Mouse (Mus musculus) C2C12 (cell line): ENCODE data around the gene Cdc27. TPM values are rescaled to one million over a fixed set of nuclear protein-coding genes. Genes with fewer than 3 reads are reported as not detected.

Source experiments
- H3K27me3 ChIP-seq: one replicate; pipeline ENCODE4 v1.6.1; 2011; ENCODE audit not compliant: control insufficient read depth, insufficient read depth, insufficient read length
- H3K36me3 ChIP-seq: one replicate; pipeline ENCODE4 v1.6.1; 2011; ENCODE audit not compliant: control insufficient read depth, insufficient read depth
- H3K4me3 ChIP-seq: one replicate; pipeline ENCODE4 v1.5.1; 2011; ENCODE audit warnings: mild to moderate bottlenecking, control low read depth; ENCODE audit not compliant: poor library complexity, insufficient read depth, severe bottlenecking
- H3K79me2 ChIP-seq: one replicate; pipeline ENCODE4 v1.6.1; 2011; ENCODE audit not compliant: control insufficient read depth, insufficient read depth
- H3K79me3 ChIP-seq: one replicate; pipeline ENCODE4 v1.6.1; 2011; ENCODE audit warnings: low read depth, control low read depth
- H3ac ChIP-seq: one replicate; pipeline ENCODE3; 2011; ENCODE audit warnings: low read depth; ENCODE audit not compliant: control insufficient read depth, insufficient read length
- CEBPB ChIP-seq: IDR thresholded peaks from one replicate; pipeline ENCODE4 v1.6.1; 2011; ENCODE audit warnings: low read depth, mild to moderate bottlenecking, control low read depth, moderate library complexity
- CTCF ChIP-seq: IDR thresholded peaks from one replicate; pipeline ENCODE4 v1.5.1; 2011; ENCODE audit not compliant: control insufficient read depth, insufficient read depth, insufficient read length
- FOSL1 ChIP-seq: IDR thresholded peaks from one replicate; pipeline ENCODE4 v1.8.0; 2011; ENCODE audit warnings: mild to moderate bottlenecking, low read length; ENCODE audit not compliant: poor library complexity, insufficient read depth, severe bottlenecking
- MAX ChIP-seq: IDR thresholded peaks from one replicate; pipeline ENCODE4 v1.6.1; 2011; ENCODE audit warnings: mild to moderate bottlenecking, control low read depth
- MYOD1 ChIP-seq: IDR thresholded peaks from one replicate; pipeline ENCODE4 v1.6.1; 2011; ENCODE audit warnings: low read depth; ENCODE audit not compliant: control insufficient read depth, insufficient read length
- MYOG ChIP-seq: IDR thresholded peaks from one replicate; pipeline ENCODE4 v1.6.1; 2011; ENCODE audit not compliant: control insufficient read depth, insufficient read length; ENCODE audit errors: extremely low read depth
- USF1 ChIP-seq: IDR thresholded peaks from one replicate; pipeline ENCODE4 v1.6.1; 2011; ENCODE audit warnings: low read depth, mild to moderate bottlenecking, control low read depth, moderate library complexity
- polyA plus RNA-seq: library from polyadenylated mRNA; unstranded; fragments of >200 nt; fragmentation: generic; extraction: Trizol; gene quantifications from one replicate; pipeline ENCODE4 v1.2.1, GENCODE M21; 2012; ENCODE audit warnings: missing spikeins

The Cdc27 gene
- polyA plus RNA-seq, 1 experiment: 8.4 TPM

DNA sequence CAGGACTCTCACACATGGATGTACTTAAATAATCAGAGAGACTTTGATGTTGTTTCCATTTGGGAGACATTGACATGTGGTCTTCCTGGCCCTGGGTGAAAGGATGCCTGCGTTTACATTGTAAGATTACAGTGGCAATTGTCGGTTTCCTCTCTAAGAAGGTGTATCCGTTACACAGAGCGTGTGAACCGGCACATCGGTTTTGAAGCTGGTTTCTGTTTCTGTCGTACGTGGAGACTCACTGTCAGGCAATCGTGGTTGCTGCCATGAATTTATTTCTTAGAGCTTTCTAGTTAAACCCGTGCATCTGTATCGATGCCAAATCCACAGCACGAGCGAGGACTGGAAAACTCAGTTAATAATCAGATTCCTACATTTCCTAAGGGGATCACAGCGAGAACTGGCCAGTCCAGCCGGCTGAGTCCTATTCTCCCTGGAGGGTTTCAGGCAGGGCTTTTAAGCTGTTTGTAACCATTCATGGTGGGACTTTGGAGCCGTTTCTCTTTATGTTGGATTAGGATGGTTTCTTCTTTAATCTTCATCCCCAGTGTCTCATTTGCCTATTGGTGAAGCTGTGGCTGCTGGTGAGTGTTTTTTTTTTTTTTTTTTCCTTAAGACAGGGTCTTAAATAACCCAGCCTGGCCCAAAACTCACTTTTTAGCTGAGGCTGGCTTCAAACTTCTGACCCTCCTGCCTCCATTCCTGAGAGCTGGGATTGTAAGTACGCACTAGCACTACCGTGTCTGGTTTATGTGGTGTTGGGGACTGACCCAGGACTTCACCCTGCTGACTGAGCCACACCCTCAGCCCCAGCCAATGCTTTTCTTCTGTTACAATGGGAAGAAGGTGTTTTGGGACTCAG, 31.3 kb upstream of the Cdc27 start:
- Histone ChIP-seq H3K4me3 (no peak overlapping the region), H3K79me2 (no peaks in the 10 kb centered on the region), H3K36me3 (no peaks in the 10 kb centered on the region), H3ac (no peak overlapping the region), H3K79me3 (no peaks in the 10 kb centered on the region), H3K27me3 (no peaks in the 10 kb centered on the region)
- TF ChIP-seq MYOD1: no peak
- no peak for TF ChIP-seq FOSL1
- no peak for TF ChIP-seq MAX
- no peak for TF ChIP-seq CTCF
- no peak for TF ChIP-seq MYOG

DNA sequence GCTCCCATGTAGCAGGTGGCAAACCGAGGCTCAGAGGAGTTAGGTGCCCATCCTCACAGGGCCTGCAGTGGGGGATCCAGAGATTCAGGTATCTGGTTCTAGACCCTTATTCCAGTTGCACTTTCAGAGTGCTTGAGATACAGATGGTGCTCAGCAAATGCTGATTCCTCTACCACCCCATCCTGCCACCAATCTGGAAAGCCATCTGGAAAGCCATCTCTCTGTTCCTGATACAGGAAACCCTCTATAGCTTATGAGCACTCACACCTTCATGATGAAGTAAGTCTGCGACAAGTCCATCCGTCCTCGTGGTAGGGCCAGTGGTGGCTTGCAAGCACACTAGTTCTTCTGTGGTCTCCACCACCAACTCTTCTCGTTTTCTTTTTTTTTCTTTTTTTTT, 30.2 kb upstream of the Cdc27 start:
- Histone ChIP-seq H3K79me3 (no peaks in the 10 kb centered on the region), H3ac (no peak overlapping the region), H3K4me3 (no peak overlapping the region), H3K79me2 (no peaks in the 10 kb centered on the region), H3K27me3 (no peaks in the 10 kb centered on the region), H3K36me3 (no peaks in the 10 kb centered on the region)
- TF ChIP-seq MYOG: no peak
- TF ChIP-seq MAX: no peak
- TF ChIP-seq CTCF: no peak
- no peak for TF ChIP-seq USF1
- TF ChIP-seq CEBPB: no peak
- no peak for TF ChIP-seq FOSL1
- no peak for TF ChIP-seq MYOD1

DNA sequence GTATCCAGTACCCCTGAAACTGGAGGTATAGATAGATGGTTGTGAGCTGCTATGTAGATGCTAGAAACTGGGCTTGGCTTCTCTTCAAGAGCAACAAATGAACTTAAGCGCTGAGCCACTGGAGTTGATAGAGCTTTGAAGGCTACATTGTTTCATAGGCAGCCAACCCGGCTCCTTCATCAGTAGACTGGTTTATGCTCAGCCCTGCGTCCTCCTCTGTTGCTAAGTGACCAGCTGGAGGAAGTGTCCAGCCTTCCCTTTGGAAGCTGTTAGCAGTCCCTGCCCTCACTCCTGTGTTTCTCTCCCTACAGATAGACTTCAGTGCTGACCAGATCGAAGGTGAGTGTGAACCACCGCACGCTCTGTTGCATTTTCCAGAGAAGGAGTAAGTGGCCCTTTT, 29.7 kb upstream of the Cdc27 start:
- Histone ChIP-seq H3K4me3 (no peak overlapping the region), H3ac (no peak overlapping the region), H3K27me3 (no peaks in the 10 kb centered on the region), H3K79me2 (no peaks in the 10 kb centered on the region), H3K79me3 (no peaks in the 10 kb centered on the region), H3K36me3 (no peaks in the 10 kb centered on the region)
- TF ChIP-seq USF1 (no peak), CEBPB (no peak), MYOG (no peak), MYOD1 (no peak), MAX (no peak), FOSL1 (no peak), CTCF (no peak)

DNA sequence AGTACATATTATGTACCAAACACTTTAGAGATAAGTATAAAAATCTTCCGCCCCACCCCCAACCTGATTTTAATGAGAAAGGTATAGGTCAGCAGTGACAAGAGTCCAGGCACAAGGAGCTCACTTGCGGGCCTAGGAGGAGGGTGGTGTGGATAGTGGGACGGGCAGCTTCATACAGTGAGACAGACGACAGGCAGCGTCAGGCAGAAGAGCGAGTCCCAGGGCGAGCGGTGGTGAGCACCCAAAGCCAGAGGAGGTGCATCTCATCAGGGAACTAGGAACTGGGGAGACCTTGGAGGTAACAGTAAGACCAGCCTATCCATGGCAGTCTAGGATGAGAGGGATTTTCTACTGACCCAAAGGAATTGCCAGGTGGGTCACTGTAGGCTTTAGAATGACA, 29.2 kb upstream of the Cdc27 start:
- Histone ChIP-seq H3K36me3 (no peaks in the 10 kb centered on the region), H3K79me2 (no peaks in the 10 kb centered on the region), H3K4me3 (no peak overlapping the region), H3ac (no peak overlapping the region), H3K79me3 (no peaks in the 10 kb centered on the region), H3K27me3 (no peaks in the 10 kb centered on the region)
- TF ChIP-seq MYOD1 (no peak), FOSL1 (no peak), CEBPB (no peak), MAX (no peak), CTCF (no peak), USF1 (no peak), MYOG (no peak)

GRCm38 (mm10) chr11:104579084-104579483, 28.7 kb upstream of the Cdc27 start:
- TF ChIP-seq MAX: no peak
- no peak for TF ChIP-seq CEBPB
- TF ChIP-seq MYOD1: no peak
- TF ChIP-seq CTCF: no peak
- TF ChIP-seq FOSL1: no peak
- no peak for TF ChIP-seq USF1
- TF ChIP-seq MYOG: no peak
- Histone ChIP-seq H3K79me3 (no peaks in the 10 kb centered on the region), H3K79me2 (no peaks in the 10 kb centered on the region), H3K4me3 (no peak overlapping the region), H3K27me3 (no peaks in the 10 kb centered on the region), H3K36me3 (no peaks in the 10 kb centered on the region), H3ac (no peak overlapping the region)

DNA sequence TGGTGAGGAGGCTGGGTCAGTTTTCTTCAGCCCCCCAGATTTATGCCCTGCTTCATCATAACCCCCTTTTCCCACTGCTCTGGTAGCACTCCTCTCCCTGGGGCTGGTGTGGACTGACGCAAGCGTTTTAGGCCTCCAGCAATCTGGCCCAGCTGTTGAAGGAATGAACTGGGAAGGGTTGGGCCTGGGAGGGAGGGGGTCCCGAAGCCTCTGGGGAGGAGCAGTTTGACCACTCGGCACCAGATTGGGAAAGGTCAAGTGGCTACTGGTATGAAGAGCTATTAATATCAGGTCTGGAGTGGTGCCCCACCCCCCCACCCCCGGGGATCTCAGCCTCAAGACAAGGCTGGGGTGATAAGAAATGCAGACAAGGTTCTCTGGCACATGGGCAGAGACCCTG, 27.7 kb upstream of the Cdc27 start:
- Histone ChIP-seq H3K79me3 (no peaks in the 10 kb centered on the region), H3K4me3 (no peak overlapping the region), H3K27me3 (no peaks in the 10 kb centered on the region), H3ac (no peak overlapping the region), H3K79me2 (no peaks in the 10 kb centered on the region), H3K36me3 (no peaks in the 10 kb centered on the region)
- TF ChIP-seq MYOG: no peak
- TF ChIP-seq MAX: no peak
- no peak for TF ChIP-seq USF1
- TF ChIP-seq CTCF: no peak
- TF ChIP-seq FOSL1: no peak
- TF ChIP-seq CEBPB: no peak
